Mouse (Mus musculus) neutrophil, adult 65 days (primary cell): ENCODE data around the gene Hoxa5. TPM values are rescaled to one million over a fixed set of nuclear protein-coding genes. Genes with fewer than 3 reads are reported as not detected.

ENCODE experiments used
- total RNA-seq: library from RNA; stranded (reverse); gene quantifications from 2 replicates; pipeline ENCODE4 v1.2.4, GENCODE M21; 2023

Gene Hoxa5
- total RNA-seq: 0.25 TPM in 1 of 2 replicates, not detected in the other

GRCm38 (mm10) chr6:52204050-52204752, at the start of gene Hoxa5:
TSS of gene Hoxa5 (minus strand) at chr6:52204587.

GRCm38 (mm10) chr6:52245757-52246142, 41.4 kb upstream of the Hoxa5 start, which contains the start of gene Hoxa11:
TSS of gene Hoxa11 (minus strand) at chr6:52245810.

DNA sequence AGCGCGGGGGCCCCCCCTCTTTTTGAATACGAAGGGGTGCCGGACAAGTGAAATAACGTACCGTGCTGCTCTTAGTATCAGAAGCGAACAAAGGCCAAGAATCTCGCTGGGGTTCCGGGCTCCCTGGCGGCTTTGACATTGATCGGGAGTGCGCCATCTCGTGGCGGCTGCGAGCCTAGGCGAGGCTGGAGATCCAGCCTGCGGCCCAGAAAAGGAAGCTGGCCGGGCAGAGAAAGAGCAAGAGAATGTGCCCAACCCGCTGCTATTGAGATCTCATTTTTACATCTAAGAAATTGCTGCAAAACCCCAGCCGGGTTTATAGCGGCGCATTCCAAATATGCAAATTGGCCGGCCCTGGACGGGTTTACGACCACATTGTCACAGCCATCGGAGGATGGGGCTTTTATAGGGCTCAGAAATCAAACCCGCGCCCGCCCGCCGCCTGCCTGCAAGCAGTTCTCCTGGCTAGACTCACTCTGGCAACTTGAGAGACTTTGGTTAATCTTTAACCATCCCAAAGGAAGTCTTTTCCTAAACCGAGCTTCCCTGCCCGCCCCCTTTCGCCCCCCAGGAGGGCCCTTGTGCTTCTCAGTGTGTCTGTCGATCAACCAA, 36.1 kb upstream of the Hoxa5 start, which contains the start of gene Hoxa10:
Gene Hoxa10 (minus strand): TSS at position 466 of the 612 bp plus-strand sequence.

DNA sequence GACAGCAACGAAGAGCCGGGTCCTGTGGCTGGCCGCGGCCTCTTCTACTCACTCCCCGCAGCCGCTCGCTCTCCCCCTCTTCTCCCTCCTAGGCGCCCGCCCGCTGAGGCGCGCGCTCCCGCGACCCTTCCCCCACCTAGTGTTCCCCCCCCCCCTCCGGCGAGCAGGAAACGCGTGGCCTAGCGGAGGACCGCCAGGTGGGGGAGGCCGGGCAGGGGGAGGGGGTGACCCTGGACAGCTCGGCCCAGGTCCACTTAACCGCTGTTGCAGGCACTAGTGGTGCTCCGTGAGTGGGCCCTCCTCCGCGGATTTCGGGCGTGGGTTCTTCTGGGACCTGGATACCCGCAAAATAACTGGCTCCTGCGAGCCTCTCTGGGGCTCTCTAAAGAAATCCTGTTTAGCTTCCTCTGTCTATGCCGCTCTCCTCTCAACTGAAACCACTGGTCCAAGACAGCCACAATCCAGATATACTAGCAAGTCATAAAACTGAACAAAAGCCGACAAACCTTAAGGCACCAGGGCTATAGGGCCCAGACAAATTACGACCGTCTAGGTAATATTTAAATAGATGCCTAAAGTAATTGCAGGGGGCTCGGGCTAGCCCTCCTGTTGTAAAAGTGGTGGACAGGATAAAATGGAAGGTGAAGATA, 26.3 kb upstream of the Hoxa5 start, which contains the start of gene Hoxa9:
Gene Hoxa9 (minus strand): TSS at position 574 of the 650 bp plus-strand sequence.

DNA sequence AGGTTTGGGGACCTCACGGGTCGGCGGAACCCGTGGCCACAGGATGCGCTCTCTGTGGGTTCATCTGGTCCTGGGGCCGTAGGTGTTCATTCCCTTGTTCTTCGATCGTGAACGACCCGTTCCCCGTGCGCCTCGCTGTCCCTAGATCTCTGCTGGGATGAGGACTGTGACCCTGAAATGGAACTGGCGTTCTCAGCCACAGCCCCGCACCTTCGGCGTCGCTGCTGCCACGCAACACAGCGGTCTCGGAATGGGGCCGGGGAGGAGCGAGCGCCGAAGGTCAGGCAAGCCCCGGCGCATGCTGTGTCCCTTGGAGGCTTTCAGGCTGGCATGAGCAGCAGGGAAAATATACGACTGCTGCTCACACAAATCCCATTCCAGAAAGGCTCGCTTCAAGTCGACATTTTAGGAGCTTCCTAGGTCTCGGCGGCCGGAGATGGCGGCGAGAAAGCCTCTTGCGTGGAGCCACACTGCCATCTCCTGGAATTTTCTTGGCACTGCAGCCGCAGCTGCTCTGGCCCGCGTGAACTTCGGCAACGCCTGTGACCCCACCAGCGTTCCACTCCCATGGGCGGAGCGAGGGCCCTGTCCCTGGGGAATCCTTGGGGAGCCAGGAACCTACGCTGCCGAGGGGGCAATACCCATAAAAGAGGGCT, 17.1 kb upstream of the Hoxa5 start, which contains the start of gene Hoxa7:
Gene Hoxa7 (minus strand): TSS at position 518 of the 656 bp plus-strand sequence.

GRCm38 (mm10) chr6:52213119-52213986, 9.0 kb upstream of the Hoxa5 start, which contains the start of the genes Hoxa3 and Gm28308:
TSS of gene Hoxa3 (minus strand) at chr6:52213336.
TSS of gene Gm28308 (minus strand) at chr6:52213339.

DNA sequence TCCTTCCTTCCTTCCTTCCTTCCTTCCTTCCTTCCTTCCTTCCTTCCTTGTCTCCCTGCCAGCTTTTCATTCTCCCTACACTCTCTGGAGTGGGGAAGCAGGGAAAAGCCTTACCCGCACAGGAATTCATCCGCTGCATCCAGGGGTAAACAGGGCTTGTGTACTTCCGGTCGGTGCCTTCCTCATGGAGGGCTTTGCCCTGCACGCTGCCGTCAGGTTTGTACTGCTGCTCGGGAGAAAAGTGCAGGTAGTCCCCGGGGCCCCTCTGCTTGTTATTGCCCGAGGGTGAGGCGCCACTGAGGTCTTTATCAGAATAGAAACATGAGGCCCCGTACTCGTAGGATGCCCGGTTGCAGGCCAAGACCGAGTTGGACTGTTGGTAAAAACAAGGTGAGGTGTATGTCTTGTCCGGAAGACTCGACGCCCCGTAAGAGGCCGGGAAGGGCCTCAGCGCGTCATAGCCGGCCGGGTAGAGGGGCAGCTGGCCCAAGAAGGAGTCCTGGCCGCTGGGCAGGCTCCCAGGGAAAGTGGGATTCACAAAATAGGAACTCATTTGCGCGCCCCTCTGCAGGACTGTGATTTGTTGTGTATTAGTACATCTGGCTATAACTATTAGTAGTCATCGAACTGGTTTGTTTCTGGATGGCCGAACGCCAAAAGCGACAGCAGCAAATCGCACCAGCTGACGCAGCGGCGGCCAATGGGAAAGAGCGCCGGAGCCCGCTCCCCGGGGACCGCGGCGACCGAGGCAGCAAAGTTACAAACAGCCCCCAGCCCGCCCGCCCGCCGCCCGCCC, 3.9 kb upstream of the Hoxa5 start, which contains the start of gene Hoxa6:
Gene Hoxa6 (minus strand): TSS at position 651 of the 796 bp plus-strand sequence.

DNA sequence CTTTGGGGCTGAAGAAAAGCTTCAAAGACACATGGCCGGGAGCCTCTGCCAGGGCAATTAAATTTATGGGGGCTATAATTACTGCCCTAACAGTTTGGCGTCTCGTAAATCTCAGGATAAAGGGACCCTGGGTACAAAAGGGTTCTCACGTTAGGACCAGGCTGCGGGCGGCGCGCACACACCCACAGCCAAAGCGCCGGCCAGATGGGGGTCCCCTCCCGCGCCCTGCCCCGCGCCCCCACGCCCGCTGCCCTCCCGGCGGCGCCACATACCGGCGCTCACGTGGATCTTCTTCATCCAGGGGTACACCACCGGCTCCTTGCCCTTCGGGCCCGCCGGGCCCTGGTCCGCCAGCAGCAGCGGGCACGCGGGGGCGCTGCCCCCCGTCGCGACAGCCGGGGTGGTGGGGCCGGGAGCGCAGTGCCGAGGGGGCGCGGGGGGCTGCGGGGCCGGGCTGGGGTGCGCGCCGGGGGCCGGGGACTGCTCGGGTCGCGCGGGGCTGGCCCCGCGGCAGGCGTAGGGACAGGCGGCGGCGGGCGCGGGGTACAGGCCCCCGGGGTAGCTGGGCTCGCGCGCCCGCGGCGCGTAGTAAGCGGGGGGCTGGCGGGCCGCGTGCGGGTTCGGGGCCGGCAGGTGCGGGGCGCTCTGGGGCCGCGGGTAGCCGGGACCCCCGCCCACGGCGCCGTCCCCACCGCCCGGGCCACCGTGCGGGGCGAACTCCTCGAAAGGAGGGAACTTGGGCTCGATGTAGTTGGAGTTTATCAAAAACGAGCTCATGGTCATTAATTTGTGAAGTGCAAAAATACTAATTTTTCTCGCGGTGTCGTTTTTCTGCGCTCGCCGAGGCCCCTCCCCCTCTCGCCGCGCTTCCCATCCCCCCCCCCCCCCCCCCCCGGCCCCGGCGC, 13.2 kb downstream of the Hoxa5 start, which contains the start of gene Hoxa4:
Gene Hoxa4 (minus strand): TSS at position 848 of the 905 bp plus-strand sequence.

DNA sequence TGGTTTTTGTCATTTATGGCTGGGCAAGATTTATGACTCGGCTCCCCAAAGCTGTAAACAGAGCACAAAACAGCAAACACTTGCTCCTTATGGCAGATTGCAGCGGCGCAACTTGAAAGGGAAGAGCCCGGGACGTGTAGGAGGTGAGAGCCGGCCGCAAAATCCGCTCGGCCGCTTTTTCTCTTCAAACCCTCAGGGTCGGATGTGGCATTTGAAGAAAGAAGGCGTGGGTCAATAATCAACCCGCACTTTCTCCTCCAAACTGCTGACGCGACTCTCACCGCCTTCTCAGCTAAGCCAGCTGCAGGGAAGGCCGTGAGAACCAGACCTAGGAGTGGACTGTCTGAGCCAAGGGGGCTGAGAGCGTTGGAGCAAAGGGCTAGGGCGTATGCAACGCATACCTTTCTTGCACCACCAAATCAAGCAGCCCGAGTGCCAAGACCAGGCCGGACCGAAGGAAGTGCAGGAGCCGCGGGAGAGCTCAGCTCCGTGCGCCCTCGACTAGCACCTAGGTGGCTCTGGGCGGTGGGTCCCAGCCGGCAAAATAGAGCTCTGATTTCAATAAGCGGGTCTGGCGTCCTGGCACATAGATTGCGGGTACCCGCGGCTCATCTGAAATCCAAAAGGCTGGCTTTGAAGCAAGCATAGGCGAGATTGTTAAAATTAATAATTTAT, 27.2 kb downstream of the Hoxa5 start, which contains the start of gene 5730596B20Rik:
Gene 5730596B20Rik (plus strand): TSS at position 438 of the 675 bp plus-strand sequence.

GRCm38 (mm10) chr6:52164626-52165440, 39.6 kb downstream of the Hoxa5 start, which contains the start of gene Hoxa2:
TSS of gene Hoxa2 (minus strand) at chr6:52164831.

DNA sequence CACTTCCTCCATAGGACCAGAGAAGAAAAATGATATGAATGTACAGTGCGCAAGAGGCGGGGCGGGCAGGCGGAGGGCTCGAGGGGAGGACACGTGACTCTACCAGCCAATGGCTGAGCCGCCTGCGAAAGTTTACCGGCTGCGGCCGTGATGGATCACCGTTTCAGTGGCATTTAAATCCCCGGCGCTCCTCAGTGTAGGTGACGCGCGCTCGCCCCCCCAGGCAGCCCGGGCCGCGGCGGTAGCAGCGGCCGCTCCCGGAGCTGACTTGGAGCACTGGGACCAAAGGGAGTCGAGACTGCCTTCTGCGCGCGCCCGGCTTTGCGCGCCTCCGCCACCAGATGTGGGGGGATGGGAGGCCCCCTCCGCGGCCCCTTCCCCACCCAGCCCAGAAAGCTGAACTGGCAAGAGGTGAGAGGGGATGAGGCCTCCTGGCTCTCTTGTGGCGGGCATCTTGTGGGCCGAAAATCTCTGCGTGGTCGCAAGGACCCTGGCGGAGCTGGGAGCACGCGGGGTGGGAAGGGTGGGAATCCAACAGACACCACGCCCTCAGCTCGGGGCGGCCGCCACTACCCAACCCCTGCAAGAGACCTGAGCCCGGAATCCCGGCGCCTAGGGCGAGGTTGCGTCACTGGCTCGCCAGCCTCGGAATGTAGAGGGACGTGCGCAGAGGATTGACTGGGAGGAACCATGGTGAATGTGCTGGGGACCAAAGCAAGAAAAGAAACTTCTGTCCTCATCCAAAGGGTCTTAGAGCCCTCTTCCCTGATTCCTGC, 45.9 kb downstream of the Hoxa5 start, which contains the start of gene Hoxa1:
Gene Hoxa1 (minus strand): TSS at position 42 of the 776 bp plus-strand sequence.

Other genes with a start within 250 kb of the Hoxa5 start
- 214 and 275 TPM in 2 replicates for gene Skap2, start 192.0 kb downstream of the Hoxa5 start, total RNA-seq
- gene Hoxa1, start 46.3 kb downstream of the Hoxa5 start, total RNA-seq: not detected in 2 replicates
- gene Hoxa2, start 39.8 kb downstream of the Hoxa5 start, total RNA-seq: not detected in 2 replicates
- gene 5730596B20Rik, start 27.1 kb downstream of the Hoxa5 start, total RNA-seq: not detected in 2 replicates
- 0.32 TPM in 1 of 2 replicates, not detected in the other for gene Hoxa4, start 12.8 kb downstream of the Hoxa5 start, total RNA-seq
- not detected in 2 replicates for gene Hoxa6, start 4.1 kb upstream of the Hoxa5 start, total RNA-seq
- gene Hoxa3, start 8.7 kb upstream of the Hoxa5 start, total RNA-seq: not detected in 2 replicates
- not detected in 2 replicates for gene Gm28308, start 8.8 kb upstream of the Hoxa5 start, total RNA-seq
- not detected in 2 replicates for gene Hoxa7, start 17.3 kb upstream of the Hoxa5 start, total RNA-seq
- gene Hoxa9, start 26.5 kb upstream of the Hoxa5 start, total RNA-seq: 0.22 TPM in 1 of 2 replicates, not detected in the other
- gene Hoxa10, start 36.3 kb upstream of the Hoxa5 start, total RNA-seq: not detected in 2 replicates
- not detected in 2 replicates for gene Hoxa11, start 41.2 kb upstream of the Hoxa5 start, total RNA-seq
- gene Hoxa13, start 56.3 kb upstream of the Hoxa5 start, total RNA-seq: not detected in 2 replicates
- not detected in 2 replicates for gene Evx1, start 108.9 kb upstream of the Hoxa5 start, total RNA-seq